In genomic region chr10:90751889-90752288, GRCm38 (mm10) we compare ENCODE assay signal across 24 mouse cellular contexts.
A peak's percentile ranks its signal among the peaks of the same experiment; 100 is the strongest.
DNase-seq lines count a peak whose midpoint lies in the region; ATAC-seq and TF ChIP-seq lines count a peak whose summit lies in the region.
"Had no signal": no experiment of that assay in that cellular context is flagged by ENCODE, and none has a peak within 500 bp of the region (broad histone marks: within the 10 kb centered on the region; RNA-seq: fewer than 3 reads in every experiment).

No protein-coding gene starts in this region.

- H3K4me2 ChIP-seq in forebrain, embryonic 13.5 days, result no peak overlapping the region
- no peak overlapping the region for H3K4me2 ChIP-seq in hindbrain, postnatal 0 days (ENCODE audit: low read depth, low read length)
- H3K4me2 ChIP-seq: embryonic facial prominence, embryonic 12.5 days; heart, embryonic 15.5 days; limb, embryonic 12.5 days; liver, embryonic 12.5 days had no signal

- peak; percentile 57; the same call in 1 of the 2 replicates for ATAC-seq in forebrain, embryonic 13.5 days
- no peak for ATAC-seq in hindbrain, postnatal 0 days
- ATAC-seq: activated CD4-positive, CD25-positive, alpha-beta regulatory T cell, adult 4 months; intestine, postnatal 0 days; liver, embryonic 12.5 days had no signal

- H3K9ac ChIP-seq in forebrain, embryonic 13.5 days, result no peak overlapping the region
- H3K9ac ChIP-seq in hindbrain, postnatal 0 days (replicated peaks; ENCODE audit: low read length), result no peak overlapping the region
- H3K9ac ChIP-seq: embryonic facial prominence, embryonic 12.5 days; heart, embryonic 15.5 days; limb, embryonic 12.5 days; liver, embryonic 12.5 days had no signal

- 73% methylated on average over 5 of the region's 5 CpGs for WGBS in forebrain, embryonic 13.5 days
- WGBS in forebrain, embryonic 10.5 days, result 90% methylated on average over 5 of the region's 5 CpGs
- WGBS in hindbrain, postnatal 0 days, result 41% methylated on average over 5 of the region's 5 CpGs

- H3K27ac ChIP-seq in forebrain, embryonic 13.5 days, result peak overlapping the region; percentile 57
- no peak overlapping the region for H3K27ac ChIP-seq in forebrain, embryonic 10.5 days
- peak overlapping the region; percentile 83 for H3K27ac ChIP-seq in cortical plate, adult 2 months (ENCODE audit: insufficient read depth, low read length)
- H3K27ac ChIP-seq in hindbrain, postnatal 0 days, result peak overlapping the region; percentile 56; the same call in 1 of the 2 replicates
- H3K27ac ChIP-seq: embryonic facial prominence, embryonic 12.5 days; heart, embryonic 15.5 days; kidney, postnatal 0 days; limb, embryonic 12.5 days; liver, embryonic 12.5 days; stomach, postnatal 0 days had no signal

- TF ChIP-seq POLR2A in cortical plate, adult 2 months (IDR thresholded peaks at IDR 0.05; ENCODE audit: extremely low read depth, insufficient read depth, low read length), result no peak

- TF ChIP-seq CTCF in cortical plate, adult 2 months (IDR thresholded peaks at IDR 0.05; ENCODE audit: extremely low read depth, insufficient read depth, low read length), result no peak
- TF ChIP-seq CTCF in hindbrain, postnatal 0 days (IDR thresholded peaks at IDR 0.05; ENCODE audit: low read depth), result no peak

- H3K4me3 ChIP-seq in forebrain, embryonic 13.5 days, result no peak overlapping the region
- no peak overlapping the region for H3K4me3 ChIP-seq in forebrain, embryonic 10.5 days
- H3K4me3 ChIP-seq in cortical plate, adult 2 months (ENCODE audit: insufficient read depth, low read length), result no peak overlapping the region
- no peak overlapping the region for H3K4me3 ChIP-seq in hindbrain, postnatal 0 days (ENCODE audit: low read length)
- H3K4me3 ChIP-seq: embryonic facial prominence, embryonic 12.5 days; erythroblast, embryonic 14.5 days; heart, embryonic 15.5 days; limb, embryonic 12.5 days; liver, embryonic 12.5 days; megakaryocyte, embryonic 14.5 days had no signal

- no peaks in the 10 kb centered on the region for H3K36me3 ChIP-seq in forebrain, embryonic 13.5 days (ENCODE audit: poor library complexity, severe bottlenecking)
- no peaks in the 10 kb centered on the region for H3K36me3 ChIP-seq in forebrain, embryonic 10.5 days (replicated peaks)
- H3K36me3 ChIP-seq in hindbrain, postnatal 0 days (ENCODE audit: insufficient read depth, low read length), result no peaks in the 10 kb centered on the region
- H3K36me3 ChIP-seq: embryonic facial prominence, embryonic 12.5 days; G1E; heart, embryonic 15.5 days; limb, embryonic 12.5 days; liver, embryonic 12.5 days had no signal

- no peaks in the 10 kb centered on the region for H3K27me3 ChIP-seq in forebrain, embryonic 13.5 days
- no peaks in the 10 kb centered on the region for H3K27me3 ChIP-seq in forebrain, embryonic 10.5 days (ENCODE audit: poor library complexity, severe bottlenecking)
- no peaks in the 10 kb centered on the region for H3K27me3 ChIP-seq in hindbrain, postnatal 0 days (ENCODE audit: insufficient read depth, low read length)
- H3K27me3 ChIP-seq: embryonic facial prominence, embryonic 12.5 days; heart, embryonic 15.5 days; limb, embryonic 12.5 days; liver, embryonic 12.5 days; megakaryocyte, embryonic 14.5 days had no signal

- 0 out of 2 replicates have a peak, but pooled peaks cover 4% of the 10 kb centered on the region for H3K4me1 ChIP-seq in forebrain, embryonic 13.5 days
- no peaks in the 10 kb centered on the region for H3K4me1 ChIP-seq in forebrain, embryonic 10.5 days
- H3K4me1 ChIP-seq in cortical plate, adult 2 months (ENCODE audit: control insufficient read depth, insufficient read depth, low read length), result peaks cover 11% of the 10 kb centered on the region
- H3K4me1 ChIP-seq in hindbrain, postnatal 0 days (ENCODE audit: insufficient read depth, low read length), result no peaks in the 10 kb centered on the region; the same call in 1 of the 2 replicates
- H3K4me1 ChIP-seq: embryonic facial prominence, embryonic 12.5 days; heart, embryonic 15.5 days; limb, embryonic 12.5 days; liver, embryonic 12.5 days; megakaryocyte, embryonic 14.5 days had no signal

- 0 out of 2 replicates have a peak, but pooled peaks cover 6% of the 10 kb centered on the region for H3K9me3 ChIP-seq in forebrain, embryonic 13.5 days (replicated peaks)
- H3K9me3 ChIP-seq in forebrain, embryonic 10.5 days, result peaks cover 3% of the 10 kb centered on the region; the same call in 1 of the 2 replicates
- H3K9me3 ChIP-seq in hindbrain, postnatal 0 days (ENCODE audit: low read length), result no peaks in the 10 kb centered on the region
- H3K9me3 ChIP-seq: embryonic facial prominence, embryonic 12.5 days; heart, embryonic 15.5 days; limb, embryonic 12.5 days; liver, embryonic 12.5 days had no signal

- no peak for DNase-seq in forebrain, embryonic 10.5 days (ENCODE audit: extremely low spot score, low spot score)
- DNase-seq in layer of hippocampus, adult 9-11 months, result peak; percentile 22
- no peak for DNase-seq in layer of hippocampus, postnatal 36 days
- no peak for DNase-seq in hindbrain, postnatal 0 days (ENCODE audit: low spot score)
- no peak for DNase-seq in urinary bladder, postnatal 4 days (ENCODE audit: low spot score in 2 of 2)
- no peak for DNase-seq in gastrocnemius, postnatal 25 days
- DNase-seq: adrenal gland, postnatal 25 days; cerebellum, adult 8-10 months; gastrocnemius, postnatal 10 days; heart, postnatal 4 days; lung, adult 2 months had no signal
